Mouse (Mus musculus): ENCODE measurements around the gene Ttc41. TPM values are rescaled to one million over a fixed set of nuclear protein-coding genes. Genes with fewer than 3 reads are reported as not detected.

Ttc41 gene
- polyA plus RNA-seq, 1 experiment: 0.47 TPM

- no peak overlapping the region for H3K4me3 ChIP-seq (ENCODE audit: low read depth, low read length)
- no peaks in the 10 kb centered on the region for H3K27me3 ChIP-seq (ENCODE audit: control insufficient read depth, insufficient read depth, low read length)
- TF ChIP-seq CTCF (IDR thresholded peaks at IDR 0.05; ENCODE audit: extremely low read depth, insufficient read length, insufficient replicate concordance, low read depth, low read length): no peak
- TF ChIP-seq POLR2A (IDR thresholded peaks at IDR 0.05; ENCODE audit: low read depth, low read length): no peak
- WGBS: 88% methylated on average over 7 of the region's 7 CpGs
- H3K27ac ChIP-seq (ENCODE audit: insufficient read depth, low read depth, low read length): no peak overlapping the region
- no peaks in the 10 kb centered on the region for H3K36me3 ChIP-seq (ENCODE audit: control insufficient read depth, insufficient read depth, low read length)
- H3K4me1 ChIP-seq (ENCODE audit: control insufficient read depth, insufficient read depth, insufficient read length, low read length): no peaks in the 10 kb centered on the region
Measured at GRCm38 (mm10) chr10:86744306-86744705, 38.7 kb downstream of the Ttc41 start.

- no peaks in the 10 kb centered on the region for H3K27me3 ChIP-seq (ENCODE audit: control insufficient read depth, insufficient read depth, low read length)
- H3K4me1 ChIP-seq (ENCODE audit: control insufficient read depth, insufficient read depth, insufficient read length, low read length): no peaks in the 10 kb centered on the region
Measured at GRCm38 (mm10) chr10:86755816-86756502, 50.3 kb downstream of the Ttc41 start.

GRCm38 (mm10) chr10:86757724-86758123 lies 52.1 kb downstream of the Ttc41 start:
- no peak overlapping the region for H3K4me3 ChIP-seq (ENCODE audit: low read depth, low read length)
- TF ChIP-seq POLR2A (IDR thresholded peaks at IDR 0.05; ENCODE audit: low read depth, low read length): no peak
- no peak for TF ChIP-seq CTCF (IDR thresholded peaks at IDR 0.05; ENCODE audit: extremely low read depth, insufficient read length, insufficient replicate concordance, low read depth, low read length)

More at GRCm38 (mm10) chr10:86755816-86756502, 50.3 kb downstream of the Ttc41 start:
- no peak for TF ChIP-seq CTCF (IDR thresholded peaks at IDR 0.05; ENCODE audit: extremely low read depth, insufficient read length, insufficient replicate concordance, low read depth, low read length)
- no peak for TF ChIP-seq POLR2A (IDR thresholded peaks at IDR 0.05; ENCODE audit: low read depth, low read length)
- H3K36me3 ChIP-seq (ENCODE audit: control insufficient read depth, insufficient read depth, low read length): no peaks in the 10 kb centered on the region
- WGBS: 83% methylated on average over 6 of the region's 6 CpGs
- no peak overlapping the region for H3K4me3 ChIP-seq (ENCODE audit: low read depth, low read length)
- H3K27ac ChIP-seq (ENCODE audit: insufficient read depth, low read depth, low read length): no peak overlapping the region

GRCm38 (mm10) chr10:86758211-86758610 lies 52.6 kb downstream of the Ttc41 start:
- Histone ChIP-seq H3K27ac (ENCODE audit: insufficient read depth, low read depth, low read length) (no peak overlapping the region), H3K36me3 (ENCODE audit: control insufficient read depth, insufficient read depth, low read length) (no peaks in the 10 kb centered on the region), H3K27me3 (ENCODE audit: control insufficient read depth, insufficient read depth, low read length) (no peaks in the 10 kb centered on the region), H3K4me1 (ENCODE audit: control insufficient read depth, insufficient read depth, insufficient read length, low read length) (no peaks in the 10 kb centered on the region), H3K4me3 (ENCODE audit: low read depth, low read length) (no peak overlapping the region)
- TF ChIP-seq CTCF (IDR thresholded peaks at IDR 0.05; ENCODE audit: extremely low read depth, insufficient read length, insufficient replicate concordance, low read depth, low read length) (no peak), POLR2A (IDR thresholded peaks at IDR 0.05; ENCODE audit: low read depth, low read length) (no peak)
- WGBS: 89% methylated on average over 6 of the region's 6 CpGs

More at GRCm38 (mm10) chr10:86757724-86758123, 52.1 kb downstream of the Ttc41 start:
- no peak overlapping the region for H3K27ac ChIP-seq (ENCODE audit: insufficient read depth, low read depth, low read length)
- WGBS: 96% methylated on average over 1 of the region's 1 CpGs
- H3K4me1 ChIP-seq (ENCODE audit: control insufficient read depth, insufficient read depth, insufficient read length, low read length): no peaks in the 10 kb centered on the region
- no peaks in the 10 kb centered on the region for H3K36me3 ChIP-seq (ENCODE audit: control insufficient read depth, insufficient read depth, low read length)
- no peaks in the 10 kb centered on the region for H3K27me3 ChIP-seq (ENCODE audit: control insufficient read depth, insufficient read depth, low read length)

GRCm38 (mm10) chr10:86761236-86761635 lies 55.6 kb downstream of the Ttc41 start:
- Histone ChIP-seq H3K4me3 (ENCODE audit: low read depth, low read length) (no peak overlapping the region), H3K36me3 (ENCODE audit: control insufficient read depth, insufficient read depth, low read length) (no peaks in the 10 kb centered on the region), H3K27ac (ENCODE audit: insufficient read depth, low read depth, low read length) (no peak overlapping the region), H3K27me3 (ENCODE audit: control insufficient read depth, insufficient read depth, low read length) (no peaks in the 10 kb centered on the region), H3K4me1 (ENCODE audit: control insufficient read depth, insufficient read depth, insufficient read length, low read length) (no peaks in the 10 kb centered on the region)
- WGBS: 94% methylated on average over 1 of the region's 1 CpGs
- TF ChIP-seq POLR2A (IDR thresholded peaks at IDR 0.05; ENCODE audit: low read depth, low read length): no peak
- no peak for TF ChIP-seq CTCF (IDR thresholded peaks at IDR 0.05; ENCODE audit: extremely low read depth, insufficient read length, insufficient replicate concordance, low read depth, low read length)

GRCm38 (mm10) chr10:86761722-86762383 lies 56.2 kb downstream of the Ttc41 start:
- TF ChIP-seq CTCF (IDR thresholded peaks at IDR 0.05; ENCODE audit: extremely low read depth, insufficient read length, insufficient replicate concordance, low read depth, low read length): no peak
- no peak for TF ChIP-seq POLR2A (IDR thresholded peaks at IDR 0.05; ENCODE audit: low read depth, low read length)
- WGBS: 78% methylated on average over 7 of the region's 7 CpGs
- Histone ChIP-seq H3K4me3 (ENCODE audit: low read depth, low read length) (no peak overlapping the region), H3K27ac (ENCODE audit: insufficient read depth, low read depth, low read length) (no peak overlapping the region), H3K36me3 (ENCODE audit: control insufficient read depth, insufficient read depth, low read length) (no peaks in the 10 kb centered on the region), H3K27me3 (ENCODE audit: control insufficient read depth, insufficient read depth, low read length) (peaks cover under 1% of the 10 kb centered on the region; the same call in 1 of the 2 replicates), H3K4me1 (ENCODE audit: control insufficient read depth, insufficient read depth, insufficient read length, low read length) (no peaks in the 10 kb centered on the region)

- peaks cover 3% of the 10 kb centered on the region; the same call in 1 of the 2 replicates for H3K27me3 ChIP-seq (ENCODE audit: control insufficient read depth, insufficient read depth, low read length)
- H3K4me1 ChIP-seq (ENCODE audit: control insufficient read depth, insufficient read depth, insufficient read length, low read length): no peaks in the 10 kb centered on the region
- no peaks in the 10 kb centered on the region for H3K36me3 ChIP-seq (ENCODE audit: control insufficient read depth, insufficient read depth, low read length)
- TF ChIP-seq POLR2A (IDR thresholded peaks at IDR 0.05; ENCODE audit: low read depth, low read length) (no peak), CTCF (IDR thresholded peaks at IDR 0.05; ENCODE audit: extremely low read depth, insufficient read length, insufficient replicate concordance, low read depth, low read length) (no peak)
- no peak overlapping the region for H3K4me3 ChIP-seq (ENCODE audit: low read depth, low read length)
- 83% methylated on average over 3 of the region's 3 CpGs for WGBS
- H3K27ac ChIP-seq (ENCODE audit: insufficient read depth, low read depth, low read length): no peak overlapping the region
Measured at GRCm38 (mm10) chr10:86762384-86762730, 56.7 kb downstream of the Ttc41 start.

All from small intestine, adult 2 months (tissue).